Mouse (Mus musculus) thymus, postnatal 36 days (tissue): Measurements from ENCODE around the gene Smarcal1.

Source experiments
- DNase-seq, 2 experiments: peaks; one replicate each; pipeline ENCODE4 v3.0.0; 2022; ENCODE audit warnings: mixed read lengths in 2 of 2

Gene Smarcal1

DNA sequence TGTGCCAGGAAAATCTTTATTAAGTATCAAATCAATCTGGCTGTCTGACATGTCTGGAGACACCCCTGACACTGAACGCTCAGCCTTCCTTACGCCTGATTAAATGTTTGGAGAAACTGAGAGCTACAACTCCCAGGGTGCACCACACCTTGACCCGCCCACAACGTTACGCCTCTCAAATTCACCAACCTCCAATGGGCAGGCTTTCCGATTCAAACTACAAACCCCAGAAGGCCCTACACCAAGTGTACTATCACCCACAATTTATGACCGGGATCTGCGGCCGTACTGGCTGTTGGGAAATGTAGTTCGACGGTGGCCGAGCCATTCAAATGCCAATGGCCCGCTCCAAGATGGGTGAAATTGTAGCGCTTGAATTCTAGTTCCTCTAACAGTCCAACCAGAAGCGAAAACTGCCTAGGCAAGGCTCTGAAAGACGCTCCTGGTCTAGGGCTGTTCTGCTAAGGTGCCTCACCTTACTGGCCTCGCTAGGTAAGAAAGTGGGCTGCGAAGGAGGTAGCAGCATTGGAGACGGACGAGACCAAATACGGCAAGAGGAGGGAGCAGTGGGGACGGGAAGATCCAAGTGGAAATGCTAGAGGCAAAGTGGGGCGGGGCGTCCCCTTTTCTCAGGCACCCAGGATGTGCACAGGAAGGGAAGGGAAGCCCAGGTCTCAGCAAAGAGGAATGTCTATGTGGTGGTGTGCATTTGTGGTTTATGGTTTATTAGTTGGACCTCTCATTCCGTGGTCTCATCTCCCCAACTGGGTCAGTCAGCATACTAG, at the start of gene Smarcal1:
Gene Smarcal1 (plus strand): TSS at position 305 of the 785 bp plus-strand sequence.
- peak; percentile 89 to 92 for DNase-seq

DNA sequence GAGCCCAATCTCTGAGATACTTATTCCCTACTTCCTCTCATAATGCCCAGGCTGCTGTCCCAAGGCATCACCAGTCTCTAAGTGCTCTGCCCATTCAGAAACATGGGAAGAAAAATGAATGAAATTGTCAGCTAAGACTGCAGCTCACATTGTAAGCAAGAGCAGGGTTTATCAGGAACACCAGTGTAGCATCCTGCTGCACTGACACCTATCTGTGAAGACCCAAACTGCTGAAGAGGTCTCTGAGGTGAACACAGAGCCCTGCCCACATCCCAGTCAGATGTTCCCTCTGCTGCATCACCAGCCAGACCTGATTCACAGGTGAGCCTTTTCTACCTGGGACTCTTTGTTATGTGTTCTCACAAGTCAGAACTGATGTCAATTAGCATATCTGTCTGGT, 49.6 kb upstream of the Smarcal1 start:
- no peak for DNase-seq

DNA sequence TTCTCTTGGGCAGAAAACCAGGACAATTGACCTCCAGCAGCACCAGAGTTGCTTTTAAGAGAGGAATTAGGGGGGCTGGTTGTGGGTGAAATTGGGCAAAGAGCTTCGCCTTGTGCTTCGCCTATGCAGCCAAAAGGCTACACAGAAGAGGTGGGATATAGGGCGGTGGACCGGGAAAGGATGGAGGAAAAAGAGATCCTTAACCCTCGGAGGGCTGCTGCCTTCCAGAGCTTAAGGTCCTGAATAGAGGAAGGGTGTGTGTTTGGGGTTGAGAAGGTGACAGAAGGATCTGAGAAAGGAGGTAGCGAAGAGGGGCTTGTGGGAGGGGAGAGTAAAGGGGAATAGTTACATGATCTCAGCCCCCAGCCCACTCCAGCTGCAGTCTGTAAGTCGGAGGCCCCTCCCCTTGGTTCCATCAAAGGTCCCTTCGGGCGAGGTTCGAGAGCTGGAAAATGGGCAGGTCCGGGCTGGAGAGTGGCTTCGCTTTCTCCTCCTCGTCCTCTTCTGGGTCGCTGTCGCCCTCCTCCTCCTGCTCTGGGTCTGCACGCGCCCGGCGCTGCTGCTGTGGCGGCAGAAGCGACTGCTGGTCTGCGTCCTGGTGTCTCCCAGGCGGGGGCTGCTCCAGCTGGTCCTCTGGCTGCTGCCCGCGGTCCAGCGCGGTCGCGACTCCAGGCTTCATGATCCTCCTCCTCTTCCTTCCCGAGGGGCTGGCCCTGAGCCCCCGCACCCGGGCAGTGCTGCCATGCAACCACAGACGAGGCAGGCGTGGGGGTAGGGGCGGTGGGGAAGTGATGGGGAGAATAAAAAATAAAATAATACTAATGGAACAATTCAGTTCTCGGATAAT, 47.1 kb upstream of the Smarcal1 start:
- DNase-seq = no peak

DNA sequence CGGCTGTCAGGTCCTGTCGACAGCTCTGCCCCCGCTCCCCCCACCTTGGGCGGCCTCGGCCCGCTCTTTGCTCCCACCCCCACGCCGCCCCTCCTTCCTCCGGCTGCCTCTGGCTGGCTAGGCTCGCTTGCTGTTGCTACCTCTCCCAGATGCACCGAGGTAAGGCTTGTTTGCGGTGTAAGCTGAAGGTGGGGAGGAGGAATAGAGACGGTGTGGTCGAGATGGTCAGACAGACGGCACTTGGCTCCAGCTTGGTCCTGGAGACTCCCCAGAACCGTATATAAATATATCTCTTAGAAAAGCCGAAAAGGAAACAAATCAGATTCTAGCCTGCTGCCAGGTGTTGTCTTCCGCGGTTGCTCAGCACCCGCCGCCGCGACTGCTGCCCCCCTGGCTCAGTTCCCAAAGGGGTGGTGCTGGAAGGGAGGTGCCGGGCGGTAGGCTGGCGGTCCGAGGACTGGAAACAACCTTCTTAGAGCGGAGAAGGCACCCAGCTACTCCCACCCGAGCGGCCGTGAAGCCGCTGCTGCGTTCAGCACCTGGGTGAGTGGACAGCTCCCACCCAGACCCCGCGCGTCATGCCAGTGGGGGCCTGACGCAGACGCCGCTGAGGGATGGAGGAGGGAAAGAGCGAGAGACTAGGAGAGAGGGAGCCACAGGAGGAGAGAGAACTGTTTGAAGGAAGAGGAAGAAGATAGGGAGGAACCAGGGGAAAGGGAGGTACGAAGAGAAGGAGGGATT, 46.3 kb upstream of the Smarcal1 start, which contains the start of gene March4:
Gene March4 (minus strand): TSS at position 320 of the 741 bp plus-strand sequence.
- peak; percentile 28 to 33 for DNase-seq

DNA sequence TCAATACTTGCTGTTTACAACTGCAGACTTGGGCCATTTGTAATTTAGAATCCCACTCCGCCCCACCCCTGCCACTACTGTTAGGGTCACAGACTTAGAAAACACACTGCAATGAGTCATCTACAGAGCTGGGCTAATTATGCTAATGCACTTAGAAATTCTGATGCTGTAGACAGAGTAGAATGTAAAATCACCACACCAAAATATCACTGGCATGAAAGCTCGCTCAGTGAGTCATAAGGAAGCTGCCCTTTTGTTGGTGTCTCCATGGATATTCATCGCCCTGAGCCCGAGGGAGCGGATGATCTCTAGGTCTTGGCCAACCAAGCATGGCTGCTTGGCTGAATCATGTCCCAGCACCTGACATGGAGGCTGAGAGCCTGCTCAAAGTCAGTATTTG, 44.8 kb upstream of the Smarcal1 start:
- DNase-seq = no peak

DNA sequence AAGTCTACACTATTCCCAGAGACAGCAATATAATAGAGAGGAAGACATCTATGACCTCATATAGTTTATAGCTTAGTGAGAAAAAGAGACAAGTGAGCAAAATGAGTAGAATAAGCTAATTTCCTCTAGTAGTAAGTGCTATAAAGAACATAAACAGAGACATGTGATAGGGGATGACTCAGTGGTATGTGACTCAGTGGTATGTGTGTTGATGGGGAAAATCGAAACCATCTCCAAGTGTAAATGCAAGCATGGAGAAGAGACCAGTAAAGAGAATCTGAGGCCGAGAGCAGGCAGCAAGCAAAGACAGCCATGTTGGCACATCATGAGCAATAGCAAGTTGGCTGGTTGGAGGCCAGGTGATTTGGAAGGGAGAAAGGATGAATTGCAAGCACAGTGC, 32.7 kb upstream of the Smarcal1 start:
- no peak for DNase-seq

DNA sequence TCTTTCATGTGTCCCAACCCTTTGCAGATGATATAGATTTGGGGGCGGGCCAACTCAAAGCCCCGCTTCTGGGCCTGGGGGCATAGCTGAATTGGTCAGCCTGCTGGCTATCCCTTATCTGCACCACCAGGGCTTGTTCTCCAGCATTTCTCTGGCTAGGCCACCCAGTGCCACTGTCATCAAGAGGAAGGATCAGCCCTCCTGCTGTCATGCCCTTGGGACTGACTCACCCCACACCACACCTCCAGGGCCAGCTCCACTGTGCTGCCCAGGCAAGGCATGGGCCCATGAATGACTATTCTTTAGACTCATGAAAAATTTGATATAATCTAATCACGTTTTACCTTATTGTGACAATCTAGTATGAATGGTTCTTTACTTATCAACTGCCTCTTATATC, 26.6 kb upstream of the Smarcal1 start:
- DNase-seq = no peak

DNA sequence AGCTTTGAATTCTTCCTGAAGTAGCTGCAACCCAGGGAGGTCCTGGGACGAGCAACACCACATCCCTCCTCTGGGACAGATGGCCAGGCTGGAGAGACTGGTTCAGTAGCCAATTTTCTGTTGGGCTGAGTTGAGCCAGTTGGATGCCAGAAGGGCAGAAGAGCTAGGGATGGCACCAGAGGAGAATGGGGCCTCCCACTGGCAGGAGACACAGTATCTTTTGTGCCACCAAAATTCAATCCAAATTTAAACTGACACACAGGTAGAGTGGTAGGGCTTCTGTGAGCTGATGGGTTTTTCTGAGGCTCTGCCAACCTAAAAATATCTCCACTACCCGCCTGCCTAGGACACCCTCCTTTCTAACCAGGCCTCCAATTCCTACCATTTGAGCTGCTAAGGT, 24.4 kb upstream of the Smarcal1 start:
- DNase-seq = no peak

DNA sequence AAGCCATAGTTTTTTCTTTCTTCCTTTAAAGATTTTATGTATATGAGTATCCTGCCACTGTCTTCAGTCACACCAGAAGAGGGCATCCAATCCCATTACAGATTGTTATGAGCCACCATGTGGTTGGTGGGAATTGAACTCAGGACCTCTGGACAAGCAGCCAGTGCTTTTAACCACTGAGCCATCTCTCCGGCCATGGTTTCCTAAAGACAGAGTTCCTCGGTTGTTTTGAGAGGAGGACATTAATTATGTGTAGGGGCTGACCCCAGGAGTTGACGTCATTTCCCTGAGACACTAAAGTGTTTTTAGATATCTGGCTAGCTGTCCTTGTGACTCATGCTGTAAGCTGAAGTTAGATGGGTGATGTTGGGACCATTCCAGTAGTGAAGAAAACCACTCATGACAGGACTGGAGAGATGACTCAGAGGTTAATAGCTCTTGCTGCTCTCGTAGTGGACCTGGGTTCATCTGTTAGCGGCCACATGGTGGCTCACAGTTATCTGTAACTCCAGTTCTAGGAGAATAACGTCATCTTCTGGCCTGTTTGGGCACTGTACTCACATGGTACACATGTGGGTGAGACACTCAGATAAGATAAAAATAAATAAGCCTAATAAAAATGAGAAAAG, 18.6 kb upstream of the Smarcal1 start:
- DNase-seq = no peak

DNA sequence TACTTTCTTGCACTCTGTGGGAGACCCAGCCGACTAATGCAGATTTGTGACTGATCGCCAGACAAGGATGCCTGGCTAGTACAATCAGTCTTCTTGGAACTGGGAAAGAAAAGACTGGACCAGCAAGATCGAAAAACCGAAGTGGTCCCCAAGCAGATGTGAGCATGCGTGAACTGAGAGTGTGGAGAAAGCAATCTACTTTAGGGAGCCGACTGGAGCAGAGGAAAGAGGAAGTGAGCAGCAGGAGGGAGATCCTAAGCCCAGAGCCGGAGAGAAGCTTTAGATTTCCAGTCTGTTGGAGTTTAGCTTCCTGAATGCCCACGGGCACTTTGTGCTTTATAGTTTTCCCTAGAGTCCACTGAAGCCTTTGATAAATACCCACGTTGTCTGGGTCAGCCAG, 16.0 kb upstream of the Smarcal1 start:
- no peak for DNase-seq

DNA sequence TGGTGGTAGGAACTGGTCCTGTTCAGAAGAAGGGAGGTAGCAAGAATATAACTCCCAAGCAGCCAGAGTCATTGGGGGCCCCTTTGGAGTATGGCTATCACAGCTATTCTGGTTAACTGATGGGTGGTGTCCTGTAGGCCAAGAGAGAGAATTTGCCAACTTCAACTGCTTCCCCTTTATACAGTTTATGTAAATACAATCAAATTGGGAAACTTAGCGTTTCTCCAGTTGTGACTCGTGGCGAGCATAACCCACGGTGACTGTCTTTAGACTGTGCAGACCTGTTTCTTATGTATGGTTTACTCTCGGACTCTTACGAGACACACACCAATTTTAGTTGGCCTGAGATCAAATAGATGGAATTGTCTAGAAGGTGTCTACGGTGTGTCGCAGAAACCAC, 14.3 kb upstream of the Smarcal1 start:
- DNase-seq = no peak

DNA sequence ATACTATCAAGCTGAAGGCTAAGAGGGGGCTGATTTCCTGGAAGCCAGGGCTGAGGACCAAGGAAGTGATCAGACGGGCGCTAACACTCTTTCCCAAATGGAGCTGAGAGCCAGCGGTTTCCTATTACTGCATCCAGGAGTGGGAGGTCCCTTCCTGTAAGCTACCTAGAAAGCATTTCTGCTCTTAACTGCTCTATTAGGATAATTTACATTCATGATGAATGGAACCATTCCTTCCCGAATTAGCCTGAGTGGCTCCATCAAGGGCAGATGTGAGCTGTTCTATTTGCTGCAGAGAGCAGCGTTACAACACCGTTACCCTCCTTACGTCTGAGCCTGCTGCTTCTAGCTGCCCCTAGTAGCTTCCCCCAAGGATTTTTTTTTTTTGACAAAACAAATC, 9.0 kb upstream of the Smarcal1 start:
- DNase-seq = no peak

DNA sequence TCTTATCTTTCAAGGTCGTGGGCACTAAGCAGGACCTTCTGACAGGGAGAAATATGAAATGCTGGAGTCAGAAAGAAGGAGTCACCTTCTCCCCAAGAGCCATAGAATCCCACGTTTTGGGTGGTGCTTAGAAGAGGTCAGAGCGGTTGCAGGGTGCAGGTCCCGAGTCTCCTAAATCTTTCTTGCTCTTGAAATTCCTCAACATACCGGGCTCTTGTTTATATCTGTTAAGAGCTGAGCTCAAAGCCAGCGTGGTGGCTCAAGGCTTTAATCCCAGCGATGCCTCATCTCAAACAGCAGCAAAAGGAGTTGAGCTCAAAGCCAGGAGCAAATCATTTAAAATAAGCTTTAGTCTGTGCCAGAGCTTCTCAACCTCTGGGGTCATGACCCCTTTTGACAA, 8.4 kb upstream of the Smarcal1 start:
- no peak for DNase-seq

DNA sequence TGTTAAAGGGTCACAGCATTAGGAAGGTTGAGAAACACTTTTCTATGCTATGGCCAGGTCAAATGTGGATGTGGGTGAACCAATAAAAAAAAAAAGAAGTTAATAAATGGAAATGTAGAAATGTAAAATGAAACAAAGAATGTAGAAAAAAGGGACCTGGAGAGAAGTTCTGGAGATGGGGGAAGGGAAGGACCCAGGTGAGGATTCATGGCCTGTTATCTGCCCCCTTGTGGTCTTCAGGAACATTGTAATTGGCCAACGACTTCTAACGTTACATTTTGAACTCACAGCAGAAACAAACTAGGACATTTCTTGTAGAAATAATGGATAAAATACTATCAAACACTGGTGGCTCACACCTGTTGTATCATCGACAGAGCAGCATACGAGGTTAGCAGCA, 7.9 kb upstream of the Smarcal1 start:
- no peak for DNase-seq

DNA sequence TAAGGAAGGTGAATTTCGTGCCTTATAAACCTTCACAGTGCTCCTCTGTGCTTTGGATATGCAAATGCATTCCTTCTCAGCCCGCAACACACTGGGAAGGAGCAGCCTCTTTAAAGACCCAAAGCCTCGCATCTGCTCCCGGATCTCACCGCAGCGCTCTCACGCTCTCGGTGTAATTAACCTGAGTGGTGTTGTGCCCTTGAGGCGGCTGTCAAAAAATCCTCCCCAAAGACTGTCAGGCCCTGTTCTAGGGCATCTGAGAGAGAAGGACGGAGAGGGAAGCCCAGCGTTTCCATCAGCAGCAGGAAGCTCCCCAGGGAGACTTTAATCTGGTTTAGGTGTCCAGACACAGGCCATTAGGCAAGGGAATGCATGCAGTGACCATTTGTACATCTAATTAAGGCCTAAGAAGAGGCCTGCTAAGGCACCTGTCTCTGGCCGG, 5.5 kb upstream of the Smarcal1 start:
- DNase-seq = no peak

DNA sequence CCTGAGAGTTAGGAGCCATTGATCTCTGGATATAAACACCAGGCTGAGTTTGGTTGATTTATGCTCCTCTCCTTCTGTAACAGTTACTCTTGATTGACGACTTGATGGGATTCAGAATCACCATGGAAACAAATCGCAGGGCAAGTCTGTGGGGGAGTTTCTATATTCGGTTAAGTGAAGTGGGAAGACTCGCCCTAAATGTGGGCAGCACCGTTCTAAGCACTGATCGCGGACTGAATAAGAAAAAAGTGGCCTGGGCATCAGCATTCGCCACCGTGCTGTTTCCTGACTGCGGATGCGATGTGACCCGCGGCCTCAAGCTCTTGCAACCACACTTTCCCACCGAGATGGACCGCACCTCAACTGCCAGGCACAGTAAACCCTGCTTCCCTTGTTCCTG, 4.7 kb upstream of the Smarcal1 start:
- no peak for DNase-seq

DNA sequence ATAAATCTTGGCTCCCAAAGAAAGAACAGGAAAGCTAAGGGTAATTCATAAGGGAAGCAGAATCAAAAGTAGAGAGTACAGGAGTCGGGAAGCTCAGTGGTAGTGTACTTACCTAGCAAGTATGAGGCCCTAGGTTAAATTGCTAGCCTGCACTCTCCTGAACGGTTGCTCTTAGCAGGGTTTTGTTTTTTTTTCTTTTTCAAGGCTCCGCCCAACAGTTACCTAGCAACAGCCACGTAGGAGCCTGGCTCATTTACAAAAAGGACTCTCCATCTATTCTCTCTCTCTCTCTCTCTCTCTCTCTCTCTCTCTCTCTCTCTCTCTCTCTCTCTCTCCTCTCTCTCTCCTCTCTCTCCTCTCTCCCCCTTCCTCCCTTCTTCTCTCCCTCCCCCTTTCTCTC, 4.2 kb upstream of the Smarcal1 start:
- DNase-seq = no peak

DNA sequence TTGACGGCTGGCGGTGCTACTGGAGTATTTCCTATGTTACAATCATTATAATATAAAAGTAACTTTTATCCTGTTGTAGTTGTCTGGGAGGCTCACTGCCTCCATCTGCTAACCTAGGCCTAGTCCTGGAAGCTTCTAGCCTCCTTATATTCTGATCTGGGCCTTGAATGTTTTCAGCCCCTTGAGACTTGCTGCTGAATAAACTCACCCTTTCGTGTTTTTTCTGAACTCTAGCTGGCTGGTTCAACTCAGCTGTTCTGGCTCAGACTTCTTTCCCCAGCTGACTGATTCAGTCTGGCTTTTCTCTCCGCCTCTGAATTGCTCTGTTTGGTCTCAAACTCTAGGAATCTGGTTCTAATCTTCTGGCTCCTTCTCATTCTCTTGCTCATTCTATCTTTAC, 855 bp downstream of the Smarcal1 start:
- DNase-seq = no peak

DNA sequence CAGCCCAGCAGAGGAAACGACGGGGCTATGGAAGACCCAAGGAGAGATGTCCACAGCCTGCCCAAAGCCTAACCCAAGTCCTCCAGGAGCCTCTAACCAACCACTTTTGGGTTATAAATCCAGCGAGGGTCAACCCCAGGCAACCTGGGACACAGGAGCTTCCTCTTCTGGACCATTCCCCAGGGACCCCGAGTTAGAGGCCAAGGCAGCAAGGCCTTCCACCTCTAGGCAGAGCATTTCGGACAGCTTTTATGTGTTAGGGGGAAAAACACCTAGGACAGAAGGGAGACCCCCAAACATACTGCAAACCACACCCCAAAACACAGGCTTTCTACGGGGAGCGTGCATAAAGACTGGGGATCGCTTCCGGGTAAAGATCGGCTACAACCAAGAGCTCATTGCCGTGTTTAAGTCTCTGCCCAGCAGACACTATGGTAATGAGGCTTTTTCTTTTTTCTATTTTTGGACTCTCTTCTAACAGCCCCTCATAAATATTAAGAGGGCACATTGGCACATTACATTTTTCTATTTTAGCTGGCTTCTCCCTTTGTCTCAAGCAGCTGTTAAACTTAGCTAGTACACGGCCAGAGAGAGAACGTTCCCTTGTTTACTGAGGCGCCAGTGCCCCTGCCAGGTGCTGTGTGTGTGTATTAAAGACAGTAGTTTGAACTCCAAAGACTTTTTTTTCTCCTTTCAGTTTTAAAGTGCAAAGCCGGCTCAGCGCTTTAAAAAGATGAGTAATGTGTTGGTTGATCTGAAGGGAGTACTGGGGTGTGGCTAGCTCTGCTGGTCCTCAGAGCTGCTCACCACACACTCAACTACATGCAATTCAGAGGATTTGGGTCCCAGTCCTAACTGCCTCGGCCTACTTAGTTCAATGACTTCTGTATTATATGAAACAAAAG, 3.2 kb downstream of the Smarcal1 start:
- no peak for DNase-seq

DNA sequence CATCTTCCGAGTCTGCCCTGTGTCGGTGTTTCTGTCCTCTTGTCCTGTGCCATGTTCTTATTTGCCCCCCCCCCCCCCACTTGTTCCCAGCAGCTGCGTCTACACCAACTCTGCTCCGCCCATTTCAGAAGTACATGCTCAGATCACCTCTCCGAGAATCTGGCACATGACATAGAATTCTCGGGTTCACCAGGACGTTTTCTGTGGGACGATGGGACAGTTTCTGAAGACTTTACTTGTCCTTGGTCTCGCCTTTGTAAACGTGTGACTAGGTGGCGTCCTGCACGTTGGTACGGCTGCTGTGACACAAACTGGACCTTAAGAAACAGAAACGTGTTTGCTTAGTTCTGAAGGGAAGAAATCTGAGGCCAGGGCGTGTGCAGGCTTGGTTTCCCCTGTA, 4.5 kb downstream of the Smarcal1 start:
- no peak for DNase-seq

DNA sequence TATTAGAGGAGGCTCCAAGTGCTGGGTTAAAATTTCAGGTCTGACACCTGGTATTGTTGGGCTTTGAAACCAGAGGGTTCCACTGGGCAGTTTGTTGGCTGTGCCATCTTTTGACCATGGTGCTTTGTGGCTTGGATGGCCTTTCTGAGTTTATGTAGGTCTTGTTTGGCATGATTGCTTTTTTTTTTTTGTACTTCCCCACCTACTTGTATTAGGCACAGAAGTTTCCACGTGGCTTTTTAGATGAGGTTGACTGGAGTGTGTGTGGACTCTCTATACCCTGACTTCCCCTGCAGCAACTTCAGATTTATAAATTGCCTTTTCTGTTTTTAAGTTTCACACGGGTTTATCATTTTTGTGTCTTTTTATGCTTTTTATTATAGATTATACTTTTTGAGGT, 5.7 kb downstream of the Smarcal1 start:
- DNase-seq = no peak

DNA sequence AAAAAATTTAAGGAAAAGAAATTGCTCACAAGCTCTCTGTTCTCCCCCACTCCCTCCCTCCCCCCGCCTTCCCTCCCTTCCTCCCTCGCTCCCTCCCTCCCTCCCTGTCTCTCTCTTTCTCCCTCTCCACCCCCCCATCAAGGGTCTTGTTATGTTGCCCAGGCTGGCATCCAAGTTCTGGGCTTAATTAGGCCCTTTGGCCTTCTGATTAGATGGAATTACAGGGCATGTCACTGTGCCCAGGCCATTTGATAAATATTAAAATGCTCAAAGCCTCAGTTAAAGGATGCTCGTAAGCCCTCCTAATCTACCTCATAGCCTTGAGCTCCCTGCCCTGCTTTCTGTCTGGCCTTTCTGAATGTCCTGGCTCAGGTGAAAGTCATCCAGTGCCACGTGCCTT, 7.6 kb downstream of the Smarcal1 start:
- DNase-seq = no peak
